In genomic region chr5:99374460-99374859, GRCm38 (mm10) we compare ENCODE assay signal across 23 mouse cellular contexts.
DNase-seq lines count a peak whose midpoint lies in the region; ATAC-seq lines count a peak whose summit lies in the region.
"Had no signal": no experiment of that assay in that cellular context is flagged by ENCODE, and none has a peak within 500 bp of the region (broad histone marks: within the 10 kb centered on the region; RNA-seq: fewer than 3 reads in every experiment).

No protein-coding gene starts in this region.

- no peak overlapping the region for H3K4me3 ChIP-seq in macrophage (ENCODE audit: inconsistent target)
- H3K4me3 ChIP-seq in liver, embryonic 11.5 days (ENCODE audit: low read depth, low read length), result no peak overlapping the region
- H3K4me3 ChIP-seq: embryonic facial prominence, embryonic 10.5 days; forebrain, embryonic 13.5 days; heart, embryonic 12.5 days; hindbrain, embryonic 12.5 days had no signal

- H3K4me1 ChIP-seq in liver, embryonic 11.5 days (replicated peaks; ENCODE audit: control insufficient read depth, insufficient read depth, low read length), result peaks cover 16% of the 10 kb centered on the region

- H3K36me3 ChIP-seq in macrophage (ENCODE audit: inconsistent target), result no peaks in the 10 kb centered on the region
- no peaks in the 10 kb centered on the region for H3K36me3 ChIP-seq in liver, embryonic 11.5 days (ENCODE audit: control insufficient read depth, insufficient read depth, low read length)
- H3K36me3 ChIP-seq: embryonic facial prominence, embryonic 10.5 days; heart, embryonic 12.5 days; hindbrain, embryonic 12.5 days had no signal

- no peak for DNase-seq in frontal cortex, postnatal 36 days (ENCODE audit: low spot score in 2 of 2)
- peak; percentile 54 to 56 for DNase-seq in B cell, adult 2 months
- DNase-seq in right cerebral cortex, postnatal 36 days (ENCODE audit: low spot score in 2 of 2), result no peak
- no peak for DNase-seq in liver, embryonic 11.5 days (ENCODE audit: low spot score)
- DNase-seq: adrenal gland, adult 2 months; adrenal gland, postnatal 25 days; cerebellum, adult 18-20 months; cerebellum, adult 9-11 months; cerebellum, postnatal 36 days; forebrain, postnatal 0 days; gastrocnemius, postnatal 36 days; heart, adult 18-20 months; heart, postnatal 10 days; heart, postnatal 4 days had no signal

- no peaks in the 10 kb centered on the region for H3K27me3 ChIP-seq in liver, embryonic 11.5 days (replicated peaks; ENCODE audit: control insufficient read depth, insufficient read depth, low read length)
- H3K27me3 ChIP-seq: forebrain, embryonic 13.5 days; heart, embryonic 12.5 days had no signal

- peak overlapping the region; percentile 94 for H3K27ac ChIP-seq in macrophage
- H3K27ac ChIP-seq in liver, embryonic 11.5 days (ENCODE audit: low read depth, low read length), result no peak overlapping the region
- H3K27ac ChIP-seq: embryonic facial prominence, embryonic 10.5 days; forebrain, embryonic 13.5 days; hindbrain, embryonic 12.5 days had no signal

- no peak overlapping the region for H3K4me2 ChIP-seq in liver, embryonic 11.5 days
- H3K4me2 ChIP-seq: forebrain, embryonic 13.5 days; heart, embryonic 12.5 days; hindbrain, embryonic 12.5 days had no signal

- no peaks in the 10 kb centered on the region for H3K79me2 ChIP-seq in macrophage (ENCODE audit: inconsistent target)

- no peak overlapping the region for H3K9ac ChIP-seq in liver, embryonic 11.5 days (ENCODE audit: low read depth, low read length)
- H3K9ac ChIP-seq: forebrain, embryonic 13.5 days; forebrain, postnatal 0 days; heart, embryonic 12.5 days; hindbrain, embryonic 12.5 days had no signal

- peak; percentile 64 for ATAC-seq in frontal cortex, adult (ENCODE audit: low TSS enrichment)
- peak; percentile 57; the same call in 1 of the 2 replicates for ATAC-seq in neutrophil, adult 5-6 weeks (ENCODE audit: extremely low read depth, insufficient number of reproducible peaks, low FRiP score, poor library complexity, severe bottlenecking)
- no peak for ATAC-seq in liver, embryonic 11.5 days (replicated peaks; ENCODE audit: low FRiP score)
- ATAC-seq: forebrain, embryonic 13.5 days; forebrain, postnatal 0 days; hindbrain, embryonic 16.5 days; Patski had no signal

- WGBS in macrophage (ENCODE audit: missing documents), result 93% methylated on average over 6 of the region's 6 CpGs
- 82% methylated on average over 6 of the region's 6 CpGs for WGBS in liver, embryonic 11.5 days

- no peaks in the 10 kb centered on the region for H3K9me3 ChIP-seq in liver, embryonic 11.5 days (ENCODE audit: control insufficient read depth, low read length)
- H3K9me3 ChIP-seq: embryonic facial prominence, embryonic 10.5 days; forebrain, embryonic 13.5 days; heart, embryonic 12.5 days; hindbrain, embryonic 12.5 days had no signal

Comparison
In these comparisons a context has a peak if more than half of its experiments do, and no peak if none do; other contexts are left out.
1. DNase-seq: peak in B cell, adult 2 months (2 of 2); none in frontal cortex, postnatal 36 days (0 of 2), right cerebral cortex, postnatal 36 days (0 of 2) and liver, embryonic 11.5 days (single experiment).